Mouse (Mus musculus) heart, postnatal 0 days (tissue): ENCODE data around the gene Cmtm4. TPM values are rescaled to one million over a fixed set of nuclear protein-coding genes. Genes with fewer than 3 reads are reported as not detected.
A peak's percentile ranks its signal among the peaks of the same experiment; 100 is the strongest.

Experiments used
- ATAC-seq: fragments of 200-750 bp; cut with Nextera tagmentation; 2 replicates; pipeline ENCODE4 v1.8.0; 2017; ENCODE audit warnings: low read depth, moderate number of reproducible peaks, moderate library complexity; ENCODE audit not compliant: insufficient read depth
- DNase-seq: peaks from one replicate; pipeline ENCODE4 v3.0.0-alpha.2; 2016; ENCODE audit warnings: low spot score
- H3K27ac ChIP-seq: fragments of 300-500 bp; sonication (generic); 2 replicates; pipeline ENCODE4 v1.5.1; 2014; ENCODE audit warnings: low read depth, mild to moderate bottlenecking
- H3K27me3 ChIP-seq: fragments of 300-500 bp; sonication (generic); 2 replicates; pipeline ENCODE4 v1.6.1; 2014; ENCODE audit warnings: low read length, mixed read lengths; ENCODE audit not compliant: control insufficient read depth, insufficient read depth
- H3K36me3 ChIP-seq: fragments of 300-500 bp; sonication (generic); replicated peaks from 2 replicates; pipeline ENCODE4 v1.6.1; 2014; ENCODE audit warnings: low read length, mixed read lengths; ENCODE audit not compliant: control insufficient read depth, insufficient read depth
- H3K4me1 ChIP-seq: fragments of 300-500 bp; sonication (generic); 2 replicates; pipeline ENCODE4 v1.6.1; 2014; ENCODE audit warnings: antibody characterized with exemption; ENCODE audit not compliant: control insufficient read depth, insufficient read depth
- H3K4me2 ChIP-seq: fragments of 300-500 bp; sonication (generic); 2 replicates; pipeline ENCODE4 v1.6.1; 2014; ENCODE audit warnings: low read depth, mild to moderate bottlenecking, low read length, moderate library complexity
- H3K4me3 ChIP-seq: fragments of 300-500 bp; sonication (generic); 2 replicates; pipeline ENCODE4 v1.5.1; 2014; ENCODE audit warnings: low read depth, low read length
- H3K9ac ChIP-seq: fragments of 300-500 bp; sonication (generic); replicated peaks from 2 replicates; pipeline ENCODE4 v1.6.1; 2014; ENCODE audit warnings: low read depth, low read length, mixed read lengths
- H3K9me3 ChIP-seq: fragments of 300-500 bp; sonication (generic); replicated peaks from 2 replicates; pipeline ENCODE4 v1.6.1; 2016; ENCODE audit warnings: low read length; ENCODE audit not compliant: control insufficient read depth
- CTCF ChIP-seq: IDR thresholded peaks from 2 replicates; pipeline ENCODE4 v1.5.1; 2016; ENCODE audit warnings: antibody characterized with exemption, control low read depth, low read depth
- EP300 ChIP-seq: IDR thresholded peaks from 2 replicates; pipeline ENCODE4 v1.6.1; 2016; ENCODE audit warnings: antibody characterized with exemption, low read depth
- WGBS: fragments of 180-500 bp; shearing (Covaris S2); extraction: QIAGEN DNeasy Blood & Tissue Kit; methylation state at CpG from one replicate; pipeline ENCODE4 v1.1.7; 2014; 5-methylcytosine and 5-hydroxymethylcytosine counted together
- polyA plus RNA-seq: library from polyadenylated mRNA; unstranded; fragments of >200 nt; fragmentation: Nextera tagmentation; extraction: Ambion mirVana; gene quantifications from 2 replicates; pipeline ENCODE4 v1.2.1, GENCODE M21; 2015
- total RNA-seq: library from RNA; depleted of rRNA; stranded (reverse); fragments of >200 nt; gene quantifications from 2 replicates; pipeline ENCODE4 v1.2.3, GENCODE M21; 2014; ENCODE audit warnings: low replicate concordance

The Cmtm4 gene
- total and polyA plus RNA-seq, 2 experiments from 2014 or later = 1.2 to 10.2 TPM

GRCm38 (mm10) chr8:104411468-104411867, 15.9 kb upstream of the Cmtm4 start:
- H3K4me2 ChIP-seq = no peak overlapping the region
- no peaks in the 10 kb centered on the region for H3K9me3 ChIP-seq
- ATAC-seq (no peak), DNase-seq (no peak)
- H3K4me3 ChIP-seq = no peak overlapping the region
- H3K27me3 ChIP-seq = no peaks in the 10 kb centered on the region
- 92% methylated on average over 3 of the region's 3 CpGs for WGBS
- TF ChIP-seq EP300 = no peak
- TF ChIP-seq CTCF = no peak
- no peak overlapping the region for H3K27ac ChIP-seq
- H3K4me1 ChIP-seq = peaks cover 25% of the 10 kb centered on the region
- H3K9ac ChIP-seq = no peak overlapping the region
- no peaks in the 10 kb centered on the region for H3K36me3 ChIP-seq

GRCm38 (mm10) chr8:104410628-104411273, 15.1 kb upstream of the Cmtm4 start:
- DNase-seq = no peak
- H3K4me2 ChIP-seq = no peak overlapping the region
- no peak overlapping the region for H3K4me3 ChIP-seq
- WGBS = 70% methylated on average over 7 of the region's 7 CpGs
- H3K4me1 ChIP-seq = peaks cover 28% of the 10 kb centered on the region
- H3K9ac ChIP-seq = no peak overlapping the region
- no peaks in the 10 kb centered on the region for H3K36me3 ChIP-seq
- no peak for ATAC-seq
- H3K27me3 ChIP-seq = no peaks in the 10 kb centered on the region
- no peaks in the 10 kb centered on the region for H3K9me3 ChIP-seq
- no peak overlapping the region for H3K27ac ChIP-seq
- TF ChIP-seq EP300 (no peak), CTCF (no peak)

- Histone ChIP-seq H3K36me3 (no peaks in the 10 kb centered on the region), H3K4me1 (peaks cover 31% of the 10 kb centered on the region), H3K4me3 (no peak overlapping the region), H3K27ac (no peak overlapping the region), H3K4me2 (no peak overlapping the region), H3K9me3 (no peaks in the 10 kb centered on the region), H3K27me3 (no peaks in the 10 kb centered on the region), H3K9ac (no peak overlapping the region)
- ATAC-seq = no peak
- TF ChIP-seq CTCF (no peak), EP300 (no peak)
- 72% methylated on average over 7 of the region's 7 CpGs for WGBS
- DNase-seq = no peak
Observed at GRCm38 (mm10) chr8:104408328-104409110, 12.9 kb upstream of the Cmtm4 start.

- no peak overlapping the region for H3K27ac ChIP-seq
- H3K4me2 ChIP-seq = no peak overlapping the region
- H3K27me3 ChIP-seq = no peaks in the 10 kb centered on the region
- no peak for DNase-seq
- no peak overlapping the region for H3K4me3 ChIP-seq
- H3K36me3 ChIP-seq = no peaks in the 10 kb centered on the region
- no peak for TF ChIP-seq EP300
- TF ChIP-seq CTCF = no peak
- peaks cover 14% of the 10 kb centered on the region for H3K4me1 ChIP-seq
- H3K9ac ChIP-seq = no peak overlapping the region
- H3K9me3 ChIP-seq = no peaks in the 10 kb centered on the region
- 83% methylated on average over 6 of the region's 6 CpGs for WGBS
- no peak for ATAC-seq
Observed at GRCm38 (mm10) chr8:104406340-104407128, 10.9 kb upstream of the Cmtm4 start.

- WGBS = 34% methylated on average over 15 of the region's 15 CpGs
- Histone ChIP-seq H3K4me2 (no peak overlapping the region; the same call in 1 of the 2 replicates), H3K27me3 (no peaks in the 10 kb centered on the region), H3K36me3 (no peaks in the 10 kb centered on the region), H3K9me3 (no peaks in the 10 kb centered on the region), H3K4me3 (no peak overlapping the region), H3K27ac (peak overlapping the region; percentile 72), H3K4me1 (peaks cover 17% of the 10 kb centered on the region; the same call in 1 of the 2 replicates), H3K9ac (no peak overlapping the region)
- TF ChIP-seq EP300 = no peak
- no peak for TF ChIP-seq CTCF
- 0 out of 2 replicates have a peak, but pooled peaks have one; percentile 15 for ATAC-seq
- DNase-seq = no peak
Observed at GRCm38 (mm10) chr8:104405430-104406187, 10.0 kb upstream of the Cmtm4 start.
